Mouse (Mus musculus): Measurements from ENCODE around the gene Snhg11. TPM values are rescaled to one million over a fixed set of nuclear protein-coding genes. Genes with fewer than 3 reads are reported as not detected.
A peak's percentile ranks its signal among the peaks of the same experiment; 100 is the strongest.

Gene Snhg11
- polyA plus RNA-seq, 1 experiment from 2014 or later = 1,236 TPM

GRCm38 (mm10) chr2:158356121-158356520 is 19.3 kb upstream of the Snhg11 start:
- 87% methylated on average over 5 of the region's 5 CpGs for WGBS
- no peaks in the 10 kb centered on the region for H3K9me3 ChIP-seq (replicated peaks)
- peaks cover 74% of the 10 kb centered on the region for H3K36me3 ChIP-seq
- no peak overlapping the region for H3K27ac ChIP-seq (replicated peaks)
- H3K4me1 ChIP-seq = peaks cover 29% of the 10 kb centered on the region
- no peak for ATAC-seq (ENCODE audit: low FRiP score)
- H3K4me3 ChIP-seq (replicated peaks) = no peak overlapping the region
- no peak overlapping the region for H3K4me2 ChIP-seq
- no peak overlapping the region for H3K9ac ChIP-seq (replicated peaks)
- no peaks in the 10 kb centered on the region for H3K27me3 ChIP-seq (replicated peaks)

- Histone ChIP-seq H3K9me3 (replicated peaks) (no peaks in the 10 kb centered on the region), H3K4me1 (peaks cover 33% of the 10 kb centered on the region), H3K9ac (replicated peaks) (peak overlapping the region; percentile 86), H3K36me3 (peaks cover 52% of the 10 kb centered on the region), H3K27ac (replicated peaks) (no peak overlapping the region), H3K4me2 (peak overlapping the region; percentile 89), H3K4me3 (replicated peaks) (peak overlapping the region; percentile 76), H3K27me3 (replicated peaks) (no peaks in the 10 kb centered on the region)
- ATAC-seq (ENCODE audit: low FRiP score) = no peak
- WGBS = 69% methylated on average over 12 of the region's 12 CpGs
Measured at GRCm38 (mm10) chr2:158359757-158360620, 15.4 kb upstream of the Snhg11 start.

- peak overlapping the region; percentile 81 for H3K27ac ChIP-seq (replicated peaks)
- under 1% methylated on average over 41 of the region's 41 CpGs for WGBS
Measured at GRCm38 (mm10) chr2:158360873-158361677, 14.4 kb upstream of the Snhg11 start.

GRCm38 (mm10) chr2:158361678-158362320 is 13.6 kb upstream of the Snhg11 start:
- Histone ChIP-seq H3K4me3 (replicated peaks) (peak overlapping the region; percentile 76; the same call in 1 of the 2 replicates), H3K4me1 (peaks cover 33% of the 10 kb centered on the region), H3K27ac (replicated peaks) (peak overlapping the region; percentile 66), H3K27me3 (replicated peaks) (no peaks in the 10 kb centered on the region), H3K9ac (replicated peaks) (no peak overlapping the region), H3K9me3 (replicated peaks) (no peaks in the 10 kb centered on the region), H3K4me2 (peak overlapping the region; percentile 89), H3K36me3 (peaks cover 34% of the 10 kb centered on the region)
- peak; percentile 78 for ATAC-seq (ENCODE audit: low FRiP score)
- 41% methylated on average over 8 of the region's 8 CpGs for WGBS

More at GRCm38 (mm10) chr2:158360873-158361677, 14.4 kb upstream of the Snhg11 start:
- peak overlapping the region; percentile 86 for H3K9ac ChIP-seq (replicated peaks)
- no peaks in the 10 kb centered on the region for H3K27me3 ChIP-seq (replicated peaks)
- no peaks in the 10 kb centered on the region for H3K9me3 ChIP-seq (replicated peaks)
- peak overlapping the region; percentile 76 for H3K4me3 ChIP-seq (replicated peaks)
- peak overlapping the region; percentile 89 for H3K4me2 ChIP-seq
- peak; percentile 91 for ATAC-seq (ENCODE audit: low FRiP score)
- H3K4me1 ChIP-seq = peaks cover 33% of the 10 kb centered on the region
- peaks cover 41% of the 10 kb centered on the region for H3K36me3 ChIP-seq

GRCm38 (mm10) chr2:158364175-158364574 is 11.3 kb upstream of the Snhg11 start:
- H3K36me3 ChIP-seq = peaks cover 10% of the 10 kb centered on the region
- WGBS = 88% methylated on average over 4 of the region's 4 CpGs
- no peak overlapping the region for H3K4me2 ChIP-seq
- H3K4me1 ChIP-seq = peaks cover 22% of the 10 kb centered on the region
- H3K4me3 ChIP-seq (replicated peaks) = no peak overlapping the region
- H3K9ac ChIP-seq (replicated peaks) = no peak overlapping the region
- no peaks in the 10 kb centered on the region for H3K27me3 ChIP-seq (replicated peaks)
- ATAC-seq (ENCODE audit: low FRiP score) = no peak
- no peak overlapping the region for H3K27ac ChIP-seq (replicated peaks)
- H3K9me3 ChIP-seq (replicated peaks) = no peaks in the 10 kb centered on the region

- Histone ChIP-seq H3K27ac (replicated peaks) (no peak overlapping the region), H3K4me2 (no peak overlapping the region), H3K4me3 (replicated peaks) (no peak overlapping the region), H3K4me1 (peaks cover 11% of the 10 kb centered on the region), H3K9ac (replicated peaks) (no peak overlapping the region), H3K27me3 (replicated peaks) (no peaks in the 10 kb centered on the region), H3K9me3 (replicated peaks) (no peaks in the 10 kb centered on the region), H3K36me3 (no peaks in the 10 kb centered on the region)
- 78% methylated on average over 12 of the region's 12 CpGs for WGBS
- ATAC-seq (ENCODE audit: low FRiP score) = no peak
Measured at GRCm38 (mm10) chr2:158365099-158365850, 10.2 kb upstream of the Snhg11 start.

- ATAC-seq (ENCODE audit: low FRiP score) = no peak
- Histone ChIP-seq H3K4me3 (replicated peaks) (no peak overlapping the region), H3K9me3 (replicated peaks) (no peaks in the 10 kb centered on the region), H3K4me2 (no peak overlapping the region), H3K9ac (replicated peaks) (no peak overlapping the region), H3K27ac (replicated peaks) (no peak overlapping the region), H3K27me3 (replicated peaks) (no peaks in the 10 kb centered on the region), H3K36me3 (no peaks in the 10 kb centered on the region), H3K4me1 (no peaks in the 10 kb centered on the region)
- 88% methylated on average over 5 of the region's 5 CpGs for WGBS
Measured at GRCm38 (mm10) chr2:158367654-158368053, 7.8 kb upstream of the Snhg11 start.

- Histone ChIP-seq H3K27me3 (replicated peaks) (no peaks in the 10 kb centered on the region), H3K9ac (replicated peaks) (no peak overlapping the region), H3K27ac (replicated peaks) (no peak overlapping the region), H3K4me3 (replicated peaks) (no peak overlapping the region), H3K36me3 (no peaks in the 10 kb centered on the region), H3K4me1 (no peaks in the 10 kb centered on the region), H3K9me3 (replicated peaks) (no peaks in the 10 kb centered on the region), H3K4me2 (no peak overlapping the region)
- ATAC-seq (ENCODE audit: low FRiP score) = no peak
- WGBS = 96% methylated on average over 8 of the region's 8 CpGs
Measured at GRCm38 (mm10) chr2:158368313-158368712, 7.1 kb upstream of the Snhg11 start.

GRCm38 (mm10) chr2:158369474-158370172 is 5.8 kb upstream of the Snhg11 start:
- ATAC-seq (ENCODE audit: low FRiP score) = no peak
- Histone ChIP-seq H3K4me2 (no peak overlapping the region), H3K4me3 (replicated peaks) (no peak overlapping the region), H3K27me3 (replicated peaks) (peaks cover 4% of the 10 kb centered on the region; the same call in 1 of the 2 replicates), H3K4me1 (no peaks in the 10 kb centered on the region), H3K36me3 (no peaks in the 10 kb centered on the region), H3K27ac (replicated peaks) (no peak overlapping the region), H3K9ac (replicated peaks) (no peak overlapping the region), H3K9me3 (replicated peaks) (no peaks in the 10 kb centered on the region)
- WGBS = 78% methylated on average over 3 of the region's 3 CpGs

GRCm38 (mm10) chr2:158370173-158370550 is 5.3 kb upstream of the Snhg11 start:
- Histone ChIP-seq H3K9ac (replicated peaks) (no peak overlapping the region), H3K4me1 (no peaks in the 10 kb centered on the region), H3K9me3 (replicated peaks) (no peaks in the 10 kb centered on the region), H3K4me2 (no peak overlapping the region), H3K36me3 (no peaks in the 10 kb centered on the region), H3K27me3 (replicated peaks) (peaks cover 4% of the 10 kb centered on the region; the same call in 1 of the 2 replicates), H3K4me3 (replicated peaks) (no peak overlapping the region), H3K27ac (replicated peaks) (no peak overlapping the region)
- no peak for ATAC-seq (ENCODE audit: low FRiP score)
- 11% methylated on average over 5 of the region's 5 CpGs for WGBS
